Mouse (Mus musculus): ENCODE measurements at regions not wholly inside any gene's neighbourhood (a gene's known extent, or its start where the extent isn't known, plus 50 kb on each side); places are given as distances from the start of the nearest gene placed in this dataset.

DNA sequence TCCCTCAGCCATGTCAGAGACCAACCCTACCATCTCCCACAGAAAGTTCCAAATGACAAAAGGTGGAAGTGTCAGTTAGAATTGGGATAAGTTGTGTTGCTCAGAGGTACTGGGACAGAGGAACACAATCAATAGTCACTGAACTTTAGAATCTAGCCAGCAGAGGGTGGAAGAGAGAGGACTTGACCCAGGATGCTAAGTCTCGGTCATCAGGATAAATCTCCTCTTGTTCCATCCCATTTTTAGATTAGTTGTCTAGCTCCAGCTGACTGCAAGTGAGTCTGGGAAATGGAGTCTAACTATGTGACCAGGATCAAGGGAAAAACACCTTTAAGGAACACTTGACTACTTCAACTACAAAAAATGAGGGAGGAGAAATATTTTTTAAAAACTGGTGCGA is 91.5 kb downstream of the Fam84b start:
- peak; percentile 56 for DNase-seq (ENCODE audit: low spot score)

GRCm38 (mm10) chr15:60760015-60760437 is 93.6 kb downstream of the Fam84b start:
- DNase-seq (ENCODE audit: low spot score) = peak; percentile 55

DNA sequence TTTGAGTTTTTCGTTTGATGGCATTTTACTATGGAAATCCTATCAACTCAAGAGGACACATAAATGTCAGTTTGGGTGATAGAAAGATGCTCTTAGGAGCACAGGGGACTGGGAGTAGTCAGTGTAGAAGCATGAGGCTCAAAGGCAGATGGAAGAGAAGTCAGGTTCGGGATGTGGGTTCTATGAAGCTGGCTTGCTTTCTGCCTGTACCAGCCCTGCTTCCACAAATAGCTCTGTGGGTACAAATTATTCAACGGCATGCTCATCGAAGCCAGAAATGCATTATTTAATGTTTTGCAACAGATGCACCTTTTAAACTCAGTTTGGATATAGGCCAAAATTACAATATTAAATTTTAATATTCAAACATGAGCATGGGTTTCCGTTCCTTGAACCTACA is 99.3 kb downstream of the Fam84b start:
- DNase-seq (ENCODE audit: low spot score) = no peak

DNA sequence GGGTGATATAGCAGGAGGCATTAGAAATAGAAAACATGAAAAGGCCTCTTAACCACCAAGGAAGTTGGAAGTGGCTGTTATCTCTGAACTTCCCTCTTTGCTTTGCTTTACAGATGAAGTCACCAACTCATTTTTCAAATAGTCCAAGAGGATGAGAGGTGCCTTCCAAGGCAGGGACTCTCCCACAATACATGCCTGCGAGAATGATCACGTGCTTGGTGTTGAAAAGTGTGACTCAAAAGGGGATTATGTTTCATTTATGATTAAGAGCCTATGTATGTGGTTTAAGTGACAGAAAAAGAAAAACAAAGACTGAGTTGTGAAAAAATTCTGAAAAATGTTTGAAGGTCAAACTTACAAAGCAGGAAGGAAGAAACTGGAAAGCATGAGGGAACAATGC is 114.0 kb downstream of the Fam84b start:
- no peak for DNase-seq (ENCODE audit: low spot score)

DNA sequence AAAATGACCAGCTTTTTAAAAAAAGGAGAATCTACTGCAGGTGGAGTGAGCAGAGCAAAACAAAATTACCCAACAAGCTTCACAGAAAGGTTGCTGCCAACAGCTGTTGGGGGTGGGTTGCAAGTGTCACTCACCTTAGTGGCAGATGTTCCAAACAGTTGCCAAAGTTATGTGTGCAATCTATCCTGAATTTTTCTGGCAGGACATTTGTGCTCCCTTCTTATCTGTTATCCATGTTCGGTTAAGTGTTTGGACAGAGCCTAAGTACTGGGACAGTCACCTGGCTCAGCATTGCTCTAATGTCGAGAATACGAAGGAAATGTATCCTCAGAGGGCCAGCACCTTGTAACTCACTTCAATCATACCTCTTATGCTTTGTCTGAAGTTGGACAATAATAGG is 115.3 kb downstream of the Fam84b start:
- DNase-seq (ENCODE audit: low spot score) = no peak

DNA sequence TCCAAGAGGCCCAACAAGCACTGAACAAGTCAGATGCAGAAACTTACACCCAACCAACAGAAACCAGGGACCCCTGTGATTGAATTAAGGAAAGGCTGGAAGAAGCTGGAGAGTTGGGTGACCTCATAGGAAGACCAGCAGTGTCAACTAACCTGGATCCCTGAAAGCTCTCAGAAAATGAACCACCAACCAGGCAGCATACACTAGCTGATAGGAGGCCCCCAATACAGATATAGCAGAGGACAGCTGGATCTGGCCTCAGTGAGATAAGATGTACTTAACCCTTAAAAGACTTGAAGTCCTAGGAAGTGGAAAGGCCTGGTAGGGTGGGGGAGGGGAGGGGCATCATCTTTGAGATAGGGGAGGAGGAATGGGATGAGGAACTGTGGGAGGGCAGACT is 121.2 kb downstream of the Fam84b start:
- no peak for DNase-seq (ENCODE audit: low spot score)

GRCm38 (mm10) chr15:60728754-60729153 is 124.8 kb downstream of the Fam84b start:
- DNase-seq (ENCODE audit: low spot score) = no peak

DNA sequence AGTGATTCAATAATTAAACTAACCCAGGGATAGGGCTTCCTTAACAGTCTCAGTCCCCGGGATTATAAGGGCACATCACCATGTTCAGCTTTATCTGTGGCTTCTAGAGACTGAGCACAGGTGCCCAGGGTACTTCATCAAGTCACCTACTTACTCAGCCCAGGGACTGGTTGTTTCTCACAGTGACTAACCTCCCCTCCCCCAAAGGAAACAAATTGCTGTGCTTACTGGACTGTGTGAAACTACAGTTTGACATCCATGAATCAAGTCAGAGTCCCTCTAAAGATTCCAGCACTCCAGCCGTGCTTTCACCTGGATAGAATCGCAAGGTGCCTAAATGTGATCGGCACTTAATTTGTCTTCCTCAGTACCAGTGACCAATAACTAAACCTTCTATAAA is 125.2 kb downstream of the Fam84b start:
- DNase-seq (ENCODE audit: low spot score) = no peak

- no peak for DNase-seq (ENCODE audit: low spot score)
These were observed 134.2 kb downstream of the Fam84b start for GRCm38 (mm10) chr15:60719332-60719731.

DNA sequence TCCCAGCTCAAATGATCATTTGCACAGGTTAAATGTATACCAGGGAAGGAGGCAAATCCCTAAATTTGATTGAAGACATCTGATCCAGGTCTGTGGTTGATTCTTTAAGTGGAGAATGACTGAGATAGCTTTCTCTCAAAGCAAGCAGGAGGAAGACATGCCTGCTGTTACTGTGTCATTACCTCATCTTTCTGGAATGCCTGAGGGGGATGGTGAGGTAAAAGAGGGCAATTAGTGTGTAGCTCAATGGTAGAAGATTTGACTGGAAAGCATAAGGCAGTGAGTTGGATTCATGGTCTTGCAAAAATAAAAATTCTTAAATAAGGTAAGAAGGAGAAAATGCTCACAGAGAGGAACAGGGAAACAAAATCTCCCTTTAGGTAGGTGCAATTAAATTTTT is 144.9 kb downstream of the Fam84b start:
- DNase-seq (ENCODE audit: low spot score) = no peak

GRCm38 (mm10) chr15:60706009-60706408 is 147.6 kb downstream of the Fam84b start:
- DNase-seq (ENCODE audit: low spot score) = no peak

GRCm38 (mm10) chr15:60701273-60701672 is 152.3 kb downstream of the Fam84b start:
- DNase-seq (ENCODE audit: low spot score) = no peak

DNA sequence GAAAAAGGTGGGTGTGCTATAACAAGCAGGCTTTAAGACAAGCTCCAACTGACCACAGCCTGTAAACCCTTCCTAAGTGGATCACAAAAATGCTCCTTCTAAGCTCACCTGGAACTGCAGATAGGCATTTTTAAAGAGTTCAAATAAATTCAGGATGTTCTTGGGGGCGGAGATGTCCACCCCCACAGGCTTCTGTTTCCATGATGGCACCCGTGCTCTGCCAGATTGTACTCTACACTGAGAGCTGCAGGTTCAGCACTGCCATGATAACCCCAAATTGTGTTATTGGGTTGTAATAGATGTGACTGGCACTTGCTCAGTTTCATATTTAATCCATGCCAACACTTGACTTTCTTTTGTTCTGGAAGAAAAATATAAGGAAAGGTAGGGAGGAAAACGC is 158.8 kb downstream of the Fam84b start:
- DNase-seq (ENCODE audit: low spot score) = no peak

- DNase-seq (ENCODE audit: low spot score) = peak; percentile 34
These were observed 159.7 kb downstream of the Fam84b start for GRCm38 (mm10) chr15:60693751-60694500.

DNA sequence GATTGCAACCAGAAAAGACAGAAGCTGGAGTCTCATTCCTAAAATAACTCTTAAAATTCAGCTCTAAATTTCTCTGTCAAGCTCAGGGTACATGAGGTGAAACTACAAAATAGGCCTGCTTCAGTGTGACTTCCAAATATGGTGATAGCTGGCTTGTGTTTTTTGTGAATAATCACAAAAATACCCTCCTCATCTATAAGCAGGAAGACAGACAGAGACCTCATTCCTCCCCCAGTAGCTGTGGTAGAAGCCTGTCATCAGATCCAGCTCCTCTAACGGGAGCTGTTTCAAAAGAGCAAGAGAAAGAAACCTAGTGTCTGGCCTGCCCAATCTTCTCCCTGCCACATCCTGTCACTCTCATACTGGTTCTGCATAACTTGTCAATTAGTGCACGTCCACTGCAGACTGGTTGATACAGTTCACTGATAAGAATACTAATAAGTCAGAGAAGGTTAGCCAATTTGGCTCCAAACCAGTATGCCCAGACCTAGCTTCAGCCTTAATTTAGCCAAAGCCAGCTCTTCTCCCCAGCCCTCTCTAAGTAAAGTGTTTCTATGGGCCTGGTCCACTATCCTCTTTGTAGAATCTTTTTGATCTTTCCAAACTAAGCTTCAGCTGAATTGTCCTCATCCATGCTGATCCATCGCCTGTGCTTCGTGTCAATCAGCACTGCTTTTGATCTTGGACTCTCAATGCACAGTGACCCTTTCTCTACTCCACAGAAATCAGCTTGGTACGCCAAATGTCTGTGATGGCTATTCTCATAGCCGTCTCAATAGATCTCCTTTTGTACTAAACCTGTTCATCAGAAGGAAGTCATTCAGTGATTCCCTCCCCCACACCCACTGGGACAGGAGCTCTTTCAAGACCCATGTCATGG is 160.6 kb downstream of the Fam84b start:
- no peak for DNase-seq (ENCODE audit: low spot score)

DNA sequence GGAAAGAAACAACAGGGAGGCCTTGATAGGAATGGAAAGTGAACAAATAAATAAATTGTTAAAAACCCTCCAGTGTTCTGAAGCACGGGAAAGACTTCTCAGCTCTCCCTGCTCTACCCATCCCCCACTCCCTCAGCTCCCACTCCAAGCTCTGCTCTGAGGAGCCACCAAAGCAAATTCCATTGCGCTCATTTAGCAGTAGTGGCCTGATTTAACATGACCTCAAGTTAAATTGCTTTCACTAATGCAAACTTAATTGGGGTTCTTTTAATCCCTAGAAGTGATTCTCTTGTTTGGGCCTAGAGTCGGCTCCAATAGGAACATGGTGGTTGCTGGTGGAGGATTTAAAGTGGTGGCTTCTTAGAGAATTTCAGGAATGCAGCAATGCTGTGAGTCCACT is 161.4 kb downstream of the Fam84b start:
- no peak for DNase-seq (ENCODE audit: low spot score)

- DNase-seq (ENCODE audit: low spot score) = no peak
These were observed 176.2 kb downstream of the Fam84b start for GRCm38 (mm10) chr15:60677397-60677796.

DNA sequence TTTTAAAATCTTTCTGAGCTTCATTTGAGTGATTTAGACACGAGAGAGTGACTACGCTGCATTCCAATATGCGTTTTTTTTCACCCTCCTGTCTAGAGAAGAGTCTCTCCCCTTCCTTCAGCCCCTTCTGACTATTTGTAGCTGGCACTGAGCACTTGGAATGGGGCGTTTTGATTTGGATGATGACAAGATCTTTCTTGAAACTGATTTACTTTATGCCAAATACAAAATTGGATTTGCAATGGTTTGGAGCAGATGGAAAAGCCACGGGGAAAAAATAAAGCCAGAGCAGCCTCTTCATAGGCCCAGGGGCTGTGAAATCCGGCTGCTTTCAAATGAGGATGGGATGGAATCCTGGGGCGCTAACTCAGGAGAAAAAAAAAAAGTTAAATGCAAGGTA is 196.0 kb downstream of the Fam84b start:
- DNase-seq (ENCODE audit: low spot score) = no peak

- DNase-seq (ENCODE audit: low spot score) = no peak
These were observed 198.5 kb downstream of the Fam84b start for GRCm38 (mm10) chr15:60655113-60655512.

DNA sequence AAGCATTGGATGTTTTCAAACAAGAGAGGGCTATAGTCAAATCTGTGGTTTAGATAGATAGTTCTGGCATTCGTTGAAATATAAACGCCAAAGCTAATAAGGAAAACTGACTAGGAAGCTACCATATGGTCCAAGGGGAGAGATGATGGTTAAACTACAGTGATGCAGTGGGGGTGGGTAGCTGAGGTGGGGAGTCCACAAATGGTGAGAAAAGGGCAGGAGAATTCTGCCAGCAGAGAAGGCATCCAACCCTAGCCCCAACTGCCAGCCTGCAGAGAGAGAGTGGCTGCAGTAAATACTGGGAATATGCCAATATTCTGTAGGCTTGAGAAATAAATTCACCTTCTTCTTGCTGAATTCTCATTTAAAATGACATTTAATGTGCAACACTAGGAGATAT is 204.3 kb downstream of the Fam84b start:
- no peak for DNase-seq (ENCODE audit: low spot score)

DNA sequence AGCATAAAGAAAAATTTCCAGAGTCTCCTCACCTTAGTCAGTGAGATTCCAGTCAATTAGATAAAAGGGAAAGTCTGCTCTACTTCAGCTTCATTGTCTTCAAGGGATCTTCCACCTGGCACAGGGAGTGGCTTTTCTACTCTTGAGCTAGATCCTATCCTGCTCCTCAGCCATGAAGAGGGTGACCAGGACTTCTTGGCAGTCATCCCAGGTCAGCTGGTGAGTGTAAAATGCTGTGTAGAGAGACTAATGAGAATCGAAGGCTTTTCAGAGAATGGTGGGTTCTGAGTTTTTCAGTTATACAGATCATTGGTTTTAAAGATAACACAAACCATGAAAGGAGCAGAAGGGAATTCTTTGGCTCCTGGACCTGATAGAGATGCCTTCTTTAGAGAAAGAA is 211.8 kb downstream of the Fam84b start:
- DNase-seq (ENCODE audit: low spot score) = no peak

DNA sequence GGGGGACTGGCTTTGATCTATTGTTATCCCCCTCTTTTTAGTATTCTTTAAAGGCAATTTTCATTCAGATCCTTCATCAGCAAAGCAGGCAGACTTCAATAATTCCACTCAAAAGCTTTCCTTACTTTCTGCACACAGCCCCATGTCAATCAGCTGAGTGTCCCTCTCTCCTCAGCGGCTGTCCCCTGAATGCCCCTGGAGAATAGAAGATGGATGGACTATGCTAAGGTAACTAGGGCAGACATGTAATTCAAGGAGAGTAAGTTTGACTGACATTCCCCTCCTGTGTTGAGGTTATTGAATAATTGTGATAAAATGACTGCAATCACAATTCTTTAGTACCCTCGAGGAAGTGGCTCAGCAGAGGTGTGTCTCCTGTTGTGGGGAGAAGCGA is 220.1 kb downstream of the Fam84b start:
- no peak for DNase-seq (ENCODE audit: low spot score)

DNA sequence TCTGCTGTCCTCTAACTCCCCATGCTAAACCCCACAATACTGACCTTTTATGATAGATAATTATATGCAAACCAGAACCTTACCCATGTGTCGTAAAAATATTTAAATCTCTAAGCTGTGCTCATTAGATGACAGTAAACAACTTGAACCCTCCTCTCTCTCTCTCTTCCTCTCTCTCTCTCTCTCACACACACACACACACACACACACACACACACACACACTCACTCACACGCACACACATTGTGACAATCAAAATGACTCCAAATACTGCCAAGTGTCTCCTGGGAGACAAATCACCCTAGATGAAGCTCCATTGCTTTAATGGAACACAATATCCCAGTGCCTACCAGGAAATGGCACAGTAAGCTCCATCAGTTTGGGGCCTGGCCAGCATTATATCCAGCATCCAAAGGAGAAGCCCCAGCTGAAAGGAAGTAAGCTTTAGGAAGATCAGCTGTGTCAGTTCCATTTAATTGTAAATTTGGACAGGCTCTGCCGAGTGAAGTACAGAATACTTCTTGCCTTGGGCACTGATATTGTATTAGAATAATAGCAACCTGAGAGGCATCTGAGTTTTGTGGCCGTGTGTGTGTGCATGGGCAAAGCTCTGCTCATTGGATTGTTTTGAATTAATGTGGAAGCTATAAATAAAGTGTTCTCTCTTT is 220.7 kb downstream of the Fam84b start:
- DNase-seq (ENCODE audit: low spot score) = no peak
